ENCODE assay signal across 7 mouse cellular contexts in the genomic region with DNA sequence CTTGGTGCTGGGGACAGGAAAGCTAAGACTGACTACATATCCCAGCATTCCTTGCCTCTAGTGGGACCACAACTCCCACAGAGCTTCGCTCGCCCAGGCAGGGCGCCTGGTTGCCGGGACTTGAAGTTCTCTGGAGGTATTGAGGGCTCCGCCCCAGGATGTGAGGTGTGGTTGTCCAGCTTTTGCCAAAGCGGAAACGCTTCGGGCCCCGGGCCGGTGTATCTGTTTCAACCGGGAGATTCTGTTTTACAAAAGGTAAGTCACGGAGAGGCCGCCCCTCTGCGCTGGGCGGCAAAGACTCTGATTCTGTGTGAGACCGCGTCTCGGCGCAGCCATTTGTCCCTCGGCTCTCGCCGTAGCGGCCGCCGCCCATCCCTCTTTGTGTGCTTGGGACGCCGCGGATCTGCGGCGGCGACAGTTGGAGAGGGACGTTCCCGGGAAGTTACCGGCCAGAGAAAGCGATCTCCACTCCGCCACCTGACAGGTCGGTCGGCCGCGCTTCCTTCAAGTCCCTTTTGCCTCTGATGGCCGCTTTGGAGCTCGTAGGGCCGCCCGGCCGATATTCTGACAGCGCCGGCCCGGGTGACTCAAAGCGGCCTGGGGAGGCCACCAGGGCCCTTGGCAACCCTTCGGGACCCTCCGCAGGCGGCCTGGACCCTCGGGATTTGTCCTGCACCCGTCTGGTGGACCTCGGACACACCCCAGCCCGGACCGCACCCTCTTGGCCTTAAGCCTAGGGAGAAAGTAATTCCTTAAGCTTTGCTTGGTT. TPM values are rescaled to one million over a fixed set of nuclear protein-coding genes. Genes with fewer than 3 reads are reported as not detected.
DNase-seq lines count a peak whose midpoint lies in the region; ATAC-seq lines count a peak whose summit lies in the region.

A gene (plus strand): TSS at position 116 of the 769 bp plus-strand sequence.

- no peaks in the 10 kb centered on the region for H3K9me3 ChIP-seq in intestine, embryonic 16.5 days (ENCODE audit: control insufficient read depth, low read length)
- H3K9me3 ChIP-seq in midbrain, embryonic 11.5 days (ENCODE audit: control insufficient read depth, low read length): no peaks in the 10 kb centered on the region

- under 1% methylated on average over 57 of the region's 57 CpGs for WGBS in intestine, embryonic 16.5 days
- under 1% methylated on average over 57 of the region's 57 CpGs for WGBS in midbrain, embryonic 11.5 days

- no peaks in the 10 kb centered on the region for H3K4me1 ChIP-seq in intestine, embryonic 16.5 days (ENCODE audit: control insufficient read depth, insufficient read depth, low read length)
- no peaks in the 10 kb centered on the region for H3K4me1 ChIP-seq in midbrain, embryonic 11.5 days (ENCODE audit: control insufficient read depth, insufficient read depth, low read length)

- intact Hi-C loops in left cerebral cortex, postnatal 36 days (cut with DNase I): loop anchor here (10.0 kb wide), 1 partner anchor 57 kb away; no protein-coding TSS in a partner anchor

- peak; percentile 100 for ATAC-seq in intestine, embryonic 16.5 days
- peak; percentile 100 for ATAC-seq in midbrain, embryonic 11.5 days (ENCODE audit: low FRiP score)

- peak within 1 kb of the TSS; percentile 58 for H3K4me2 ChIP-seq in intestine, embryonic 16.5 days (ENCODE audit: low read depth, low read length)
- H3K4me2 ChIP-seq in midbrain, embryonic 11.5 days: peak within 1 kb of the TSS; percentile 66

- H3K36me3 ChIP-seq in intestine, embryonic 16.5 days (ENCODE audit: control insufficient read depth, insufficient read depth, low read length): no peaks in the 10 kb centered on the region
- H3K36me3 ChIP-seq in midbrain, embryonic 11.5 days (ENCODE audit: control insufficient read depth, insufficient read depth, low read length): no peaks in the 10 kb centered on the region

- H3K27ac ChIP-seq in intestine, embryonic 16.5 days (ENCODE audit: low read length): peak within 1 kb of the TSS; percentile 86
- H3K27ac ChIP-seq in midbrain, embryonic 11.5 days (ENCODE audit: low read depth, low read length): peak within 1 kb of the TSS; percentile 58

- no peaks in the 10 kb centered on the region for H3K27me3 ChIP-seq in intestine, embryonic 16.5 days (replicated peaks; ENCODE audit: control insufficient read depth, insufficient read depth, low read length)
- no peaks in the 10 kb centered on the region for H3K27me3 ChIP-seq in midbrain, embryonic 11.5 days (ENCODE audit: control insufficient read depth, insufficient read depth, low read length)

- H3K9ac ChIP-seq in intestine, embryonic 16.5 days (ENCODE audit: low read depth, low read length): peak within 1 kb of the TSS; percentile 93
- peak within 1 kb of the TSS; percentile 97 for H3K9ac ChIP-seq in midbrain, embryonic 11.5 days (ENCODE audit: low read length)

- DNase-seq in adrenal gland, adult 8-10 months: peak; percentile 94
- peak; percentile 91 for DNase-seq in embryo, embryonic 9.5 days (ENCODE audit: extremely low spot score)
- DNase-seq in gastrocnemius, postnatal 4 days (ENCODE audit: low spot score in 2 of 2): peak; percentile 80 to 91
- peak; percentile 92 to 94 for DNase-seq in left cerebral cortex, postnatal 36 days (ENCODE audit: low spot score in 2 of 2)
- peak; percentile 98 for DNase-seq in midbrain, embryonic 11.5 days (ENCODE audit: low spot score, missing footprints)
- peak; percentile 92 for DNase-seq in skeletal muscle tissue, adult 2 months (ENCODE audit: low read depth, low spot score)

- H3K4me3 ChIP-seq in intestine, embryonic 16.5 days (ENCODE audit: low read length): peak within 1 kb of the TSS; percentile 99
- peak within 1 kb of the TSS; percentile 97 for H3K4me3 ChIP-seq in midbrain, embryonic 11.5 days (ENCODE audit: low read depth, low read length)

RNA-seq across cellular contexts. Expression of the gene that starts here (rescaled TPM):
- 10 to 100 TPM; 90.8 to 98.5 (median 95.7) TPM for total RNA-seq in adrenal gland, adult 8-10 months (2022)
- 10 to 100 TPM; 75.4 to 75.5 TPM for total RNA-seq in gastrocnemius, postnatal 4 days (2021)
- 69.3 and 71.0 TPM in 2 replicates for polyA plus RNA-seq in intestine, embryonic 16.5 days (2015; fragmentation: Nextera tagmentation; extraction: Ambion mirVana)
- total RNA-seq in left cerebral cortex, postnatal 36 days (2021): 100 to 1,000 TPM; 115 to 142 TPM
- polyA plus RNA-seq in midbrain, embryonic 11.5 days (2014; fragmentation: Nextera tagmentation; extraction: Ambion mirVana): 189 and 206 TPM in 2 replicates

Comparison
In these comparisons a context has a peak if more than half of its experiments do, and no peak if none do; other contexts are left out.
1. Peak in every context shown above with its lines: DNase-seq, ATAC-seq, H3K4me3 ChIP-seq and H3K27ac ChIP-seq.